Mouse (Mus musculus) layer of hippocampus, adult 9-10 months (tissue): Measurements from ENCODE around the gene Sptlc3.

Experiments used
- DNase-seq: peaks from one replicate; pipeline ENCODE4 v3.0.0; 2022; ENCODE audit warnings: low spot score

Sptlc3 gene

GRCm38 (mm10) chr2:139493836-139494235, at the start of gene Sptlc3:
TSS of gene Sptlc3 (plus strand) at chr2:139493913.
- DNase-seq, result no peak

GRCm38 (mm10) chr2:139467726-139468125, 26.0 kb upstream of the Sptlc3 start:
- no peak for DNase-seq

DNA sequence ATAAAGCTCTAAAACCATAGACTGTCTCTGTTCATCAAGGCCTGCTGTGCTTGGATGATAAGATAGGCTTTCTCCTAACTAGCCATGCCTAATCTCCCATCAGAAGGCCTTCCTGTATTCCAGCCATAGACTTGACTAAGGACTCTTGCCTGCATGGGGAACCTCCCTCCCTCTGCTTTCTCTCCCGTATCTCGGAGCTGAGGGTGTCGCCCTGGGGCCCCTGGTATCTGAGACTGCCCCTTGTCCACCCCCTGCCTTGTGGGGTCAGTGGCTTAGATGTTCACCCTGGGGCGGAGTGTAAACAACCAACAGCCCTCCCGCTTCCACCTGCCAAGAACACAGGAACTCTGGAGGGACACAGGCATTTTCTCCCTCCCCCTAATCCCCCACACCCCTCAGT, 5.0 kb upstream of the Sptlc3 start:
- no peak for DNase-seq

GRCm38 (mm10) chr2:139494629-139495028, 916 bp downstream of the Sptlc3 start:
- DNase-seq, result no peak

DNA sequence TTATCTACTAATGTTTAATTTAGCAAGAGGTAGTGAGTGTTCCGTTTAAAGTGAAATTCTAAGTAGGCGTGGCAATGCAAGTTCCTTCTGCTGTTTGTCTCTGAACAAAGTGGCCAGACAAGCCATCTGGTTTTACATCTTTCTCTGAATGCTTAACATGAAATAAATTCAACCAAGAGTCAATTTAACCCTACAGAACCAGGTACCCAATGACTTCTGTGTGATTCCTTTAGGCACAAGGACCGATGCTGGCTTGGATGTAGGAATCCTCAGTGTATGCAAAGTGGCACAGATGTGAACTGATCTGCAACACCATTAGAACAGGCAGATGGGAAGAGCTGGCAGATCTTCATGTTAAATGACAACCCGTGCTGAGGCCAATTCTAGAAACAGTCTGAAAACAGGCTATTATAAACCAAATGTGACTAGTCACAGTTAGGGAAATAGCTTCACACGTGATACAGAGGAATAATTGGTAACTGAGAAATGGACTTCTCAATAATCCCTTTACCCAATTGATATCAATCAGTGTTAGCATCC, 68.3 kb downstream of the Sptlc3 start:
- peak; percentile 31 for DNase-seq

DNA sequence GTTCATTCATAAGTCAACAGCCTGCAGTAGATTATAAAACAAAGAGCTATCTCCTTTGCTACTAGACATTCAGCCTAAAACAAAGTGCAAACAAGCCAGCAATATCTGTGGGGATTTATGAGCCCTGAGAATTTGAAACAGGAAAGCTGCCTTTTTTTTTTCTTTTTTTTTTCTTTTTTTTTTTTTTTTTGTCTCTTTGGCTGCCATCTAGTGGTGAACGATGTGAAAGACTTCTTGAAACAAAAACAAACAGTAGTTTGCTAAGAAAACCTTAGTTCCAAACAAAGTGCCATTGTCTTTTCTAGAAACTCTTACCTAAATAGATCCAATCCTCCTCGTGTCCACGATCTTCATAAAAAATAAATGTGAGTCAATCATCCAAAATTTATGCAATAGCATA, 85.6 kb downstream of the Sptlc3 start:
- DNase-seq, result no peak

- no peak for DNase-seq
Measured at GRCm38 (mm10) chr2:139582766-139583165, 89.1 kb downstream of the Sptlc3 start.

DNA sequence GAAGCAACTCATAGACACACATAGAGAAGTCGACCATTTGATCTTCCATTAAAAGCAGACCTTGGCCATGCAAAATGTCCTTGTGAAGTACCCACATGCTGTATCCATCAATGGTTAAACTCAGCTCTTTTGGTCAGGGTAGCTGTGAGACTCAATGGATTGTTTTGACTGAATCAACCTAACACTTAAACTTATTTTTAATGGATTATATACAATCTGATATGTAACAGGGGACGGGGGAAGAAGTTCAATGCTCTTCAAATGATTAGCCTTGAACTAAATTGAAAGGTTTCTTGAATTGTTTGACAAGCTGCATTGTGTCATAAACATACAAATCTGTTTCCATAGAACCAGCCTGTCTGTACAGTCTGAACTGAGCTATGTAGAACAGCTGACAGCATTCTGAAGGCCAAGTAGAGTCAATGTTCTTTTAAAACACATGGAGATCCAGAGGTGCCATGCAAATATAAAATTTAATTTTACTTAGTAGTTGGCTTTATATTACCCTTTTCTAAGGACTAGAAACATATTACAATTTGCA, 94.0 kb downstream of the Sptlc3 start:
- no peak for DNase-seq

GRCm38 (mm10) chr2:139589905-139590304, 96.2 kb downstream of the Sptlc3 start:
- DNase-seq, result no peak

DNA sequence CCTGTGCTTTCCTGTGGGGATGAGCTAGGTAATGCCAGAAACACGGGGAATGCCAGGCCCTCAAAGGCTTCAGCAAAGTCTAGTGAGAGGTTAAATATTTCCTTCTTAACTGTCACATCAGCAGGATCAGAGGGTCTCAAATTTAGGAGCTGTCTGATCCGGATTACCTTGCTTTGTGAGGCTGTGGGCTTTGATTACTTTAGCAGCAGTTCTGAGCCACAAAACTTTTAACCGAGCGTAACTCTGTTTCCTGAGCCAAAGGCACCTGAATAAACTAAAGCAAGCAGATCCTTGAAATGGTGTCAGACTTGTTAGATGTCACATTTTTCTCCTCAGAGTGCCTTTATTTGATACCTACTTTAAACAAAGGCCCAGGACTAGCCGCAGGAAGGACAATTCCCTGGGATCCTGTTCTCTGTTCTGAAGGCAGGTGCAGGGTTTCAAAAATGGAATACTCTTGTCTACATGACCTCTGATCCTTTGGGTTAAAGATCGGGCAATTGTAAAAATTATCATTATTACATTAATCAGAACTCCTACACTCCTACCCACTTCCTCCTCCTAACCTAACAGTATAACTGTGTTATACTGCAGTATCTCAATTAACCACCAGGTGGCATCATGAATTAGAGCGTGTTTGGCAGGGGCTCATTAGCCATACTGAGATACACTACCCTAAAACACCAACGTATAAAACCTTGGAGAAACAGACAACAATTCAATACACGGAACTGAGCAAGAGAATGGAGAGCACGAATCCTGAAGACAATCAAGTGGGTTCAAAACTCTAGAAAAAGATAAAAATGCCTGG, 97.4 kb downstream of the Sptlc3 start:
- peak; percentile 53 for DNase-seq

DNA sequence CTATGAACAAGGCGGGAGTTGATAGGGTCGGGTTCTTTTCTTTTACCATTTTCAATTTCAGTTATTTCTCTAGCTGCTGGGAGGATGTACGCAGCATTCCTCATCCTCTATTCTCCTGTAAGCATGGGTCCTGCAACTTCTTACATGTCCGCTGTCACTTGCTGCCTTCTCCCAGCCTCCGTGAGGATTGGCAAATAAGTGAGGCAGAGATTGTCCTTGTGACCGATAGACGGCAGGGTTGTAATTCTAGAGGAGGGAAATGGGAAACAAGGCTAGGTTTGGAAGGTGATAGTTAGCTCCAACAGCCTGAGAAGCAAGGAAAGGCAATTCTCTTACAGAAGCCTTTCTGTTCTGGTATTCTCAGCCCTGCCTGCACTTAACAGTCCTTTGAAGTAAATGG, 98.4 kb downstream of the Sptlc3 start:
- no peak for DNase-seq

DNA sequence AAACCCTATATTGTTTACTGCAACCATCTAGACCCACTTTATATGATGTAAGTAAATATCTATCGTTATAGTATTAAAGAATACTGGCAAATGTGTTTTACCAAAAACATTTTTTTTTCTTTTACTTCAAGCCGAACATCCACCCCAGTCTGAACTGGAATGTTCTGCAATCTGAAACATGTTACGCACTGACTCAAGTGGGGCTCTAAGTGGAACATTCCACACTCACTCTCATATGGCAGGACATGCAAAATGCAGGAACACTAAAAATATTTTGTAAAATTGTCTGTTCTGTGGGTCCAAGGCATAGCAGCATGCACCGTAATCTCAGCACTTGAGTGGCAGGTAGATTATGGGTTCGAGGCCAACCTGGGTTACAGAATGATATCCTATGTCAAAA, 103.5 kb downstream of the Sptlc3 start:
- no peak for DNase-seq

GRCm38 (mm10) chr2:139601543-139602194, 108.0 kb downstream of the Sptlc3 start:
- DNase-seq, result no peak

- DNase-seq, result no peak
Measured at GRCm38 (mm10) chr2:139608167-139608566, 114.5 kb downstream of the Sptlc3 start.

- no peak for DNase-seq
Measured at GRCm38 (mm10) chr2:139608810-139609209, 115.1 kb downstream of the Sptlc3 start.

DNA sequence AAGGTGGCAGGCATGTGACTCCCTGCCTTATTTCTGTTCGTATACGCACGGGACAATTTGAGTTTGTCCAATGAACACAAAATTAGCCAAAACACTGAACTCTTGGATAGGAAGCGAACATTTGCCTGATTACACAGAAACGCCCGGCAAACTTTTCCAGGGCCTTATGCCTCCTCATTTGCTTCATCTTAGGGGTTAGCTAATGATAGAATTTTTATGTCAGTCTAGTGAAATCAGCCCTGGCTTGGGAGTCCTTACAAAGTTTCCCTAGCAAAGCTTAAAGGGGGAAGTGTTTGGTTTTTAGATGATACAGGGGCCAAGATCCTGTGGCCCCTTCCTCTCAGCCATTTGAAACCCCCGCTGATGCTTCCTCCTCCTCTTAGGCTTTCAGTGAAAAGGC, 115.5 kb downstream of the Sptlc3 start:
- DNase-seq, result no peak

GRCm38 (mm10) chr2:139609662-139610291, 116.1 kb downstream of the Sptlc3 start:
- no peak for DNase-seq

- no peak for DNase-seq
Measured at GRCm38 (mm10) chr2:139612410-139613107, 118.8 kb downstream of the Sptlc3 start.

- no peak for DNase-seq
Measured at GRCm38 (mm10) chr2:139626496-139626895, 132.8 kb downstream of the Sptlc3 start.

- DNase-seq, result no peak
Measured at GRCm38 (mm10) chr2:139628731-139629130, 135.0 kb downstream of the Sptlc3 start.

DNA sequence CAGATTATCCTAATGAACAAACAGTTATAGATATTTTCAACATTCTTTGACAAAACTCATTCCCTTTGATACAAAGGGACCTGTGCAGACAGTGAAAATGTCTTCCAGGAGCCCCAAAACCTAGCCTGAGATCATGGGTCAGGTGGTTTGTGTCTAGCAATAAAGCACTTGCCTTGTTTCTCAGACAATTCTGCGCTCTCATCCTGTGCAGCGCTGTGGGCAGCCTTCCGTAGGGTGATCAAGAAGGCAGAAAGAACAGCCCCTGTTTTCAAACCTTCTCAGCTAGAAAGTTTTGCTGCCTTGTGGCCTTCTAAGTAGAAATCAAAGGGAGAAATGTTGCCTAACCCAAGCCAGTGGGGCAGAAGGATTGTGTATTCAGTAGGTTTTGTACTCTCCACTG, 135.9 kb downstream of the Sptlc3 start:
- no peak for DNase-seq

DNA sequence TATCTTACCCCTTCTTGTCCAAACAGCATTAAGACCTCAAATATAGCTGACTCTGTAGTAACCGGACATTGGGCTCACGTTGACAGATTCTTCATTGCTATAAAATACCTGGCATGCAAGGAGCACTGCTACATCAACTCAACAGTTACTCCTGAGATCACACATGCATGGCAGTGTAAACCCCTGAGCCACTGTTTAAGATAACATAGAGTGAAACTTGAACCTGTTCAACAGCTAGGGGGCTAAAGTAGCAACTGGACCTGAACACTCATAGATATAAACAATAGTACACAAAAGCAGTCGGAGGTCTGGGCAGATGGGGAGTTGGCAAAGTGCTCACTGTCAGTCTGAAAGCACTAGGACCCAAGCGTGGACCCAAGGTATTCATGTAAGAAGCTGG, 140.8 kb downstream of the Sptlc3 start:
- no peak for DNase-seq
